Mouse (Mus musculus) urinary bladder, postnatal 10 days (tissue): ENCODE measurements around the gene Agl.
"Not testable (repeated sequence)": the region's sequence is repeated elsewhere in the genome, so short reads cannot be mapped to it uniquely, and the experiment has no call there.

ENCODE experiments used
- DNase-seq: peaks from one replicate; pipeline ENCODE4 v3.0.0; 2022; ENCODE audit warnings: low spot score

The Agl gene

GRCm38 (mm10) chr3:116816674-116817215, 8.8 kb upstream of the Agl start:
- no peak for DNase-seq

GRCm38 (mm10) chr3:116815916-116816315, 8.0 kb upstream of the Agl start:
- DNase-seq = no peak

GRCm38 (mm10) chr3:116815305-116815797, 7.4 kb upstream of the Agl start:
- DNase-seq = no peak

GRCm38 (mm10) chr3:116812946-116813345, 5.0 kb upstream of the Agl start:
- DNase-seq = no peak

- DNase-seq = not testable (repeated sequence)
These were observed 2.4 kb upstream of the Agl start for GRCm38 (mm10) chr3:116810351-116810750.

GRCm38 (mm10) chr3:116809221-116809620, 1.3 kb upstream of the Agl start:
- DNase-seq = no peak

GRCm38 (mm10) chr3:116808507-116809217, 696 bp upstream of the Agl start:
- DNase-seq = no peak

- no peak for DNase-seq
These were observed 2.1 kb downstream of the Agl start for GRCm38 (mm10) chr3:116805866-116806265.

- DNase-seq = no peak
These were observed 3.1 kb downstream of the Agl start for GRCm38 (mm10) chr3:116804746-116805285.

GRCm38 (mm10) chr3:116801755-116802154, 6.2 kb downstream of the Agl start:
- no peak for DNase-seq

GRCm38 (mm10) chr3:116798821-116799510, 9.0 kb downstream of the Agl start:
- DNase-seq = no peak

GRCm38 (mm10) chr3:116788851-116789250, 19.1 kb downstream of the Agl start:
- no peak for DNase-seq

GRCm38 (mm10) chr3:116786543-116786942, 21.4 kb downstream of the Agl start:
- no peak for DNase-seq

GRCm38 (mm10) chr3:116785820-116786219, 22.1 kb downstream of the Agl start:
- no peak for DNase-seq

GRCm38 (mm10) chr3:116784811-116785210, 23.2 kb downstream of the Agl start:
- no peak for DNase-seq

GRCm38 (mm10) chr3:116784290-116784689, 23.7 kb downstream of the Agl start:
- no peak for DNase-seq

- DNase-seq = no peak
These were observed 31.0 kb downstream of the Agl start for GRCm38 (mm10) chr3:116776961-116777360.

GRCm38 (mm10) chr3:116773836-116774235, 34.1 kb downstream of the Agl start:
- DNase-seq = no peak

- no peak for DNase-seq
These were observed 36.4 kb downstream of the Agl start for GRCm38 (mm10) chr3:116771597-116771996.

- DNase-seq = not testable (repeated sequence)
These were observed 41.0 kb downstream of the Agl start for GRCm38 (mm10) chr3:116766963-116767362.

GRCm38 (mm10) chr3:116752818-116753217, 55.1 kb downstream of the Agl start:
- no peak for DNase-seq

- DNase-seq = no peak
These were observed 56.6 kb downstream of the Agl start for GRCm38 (mm10) chr3:116751191-116751860.
